Mouse (Mus musculus) liver (tissue): Measurements from ENCODE around the gene Mast1.

Experiments
- DNase-seq: peaks from one replicate; pipeline ENCODE4 v3.0.0-alpha.2; 2020; ENCODE audit warnings: mixed read lengths

Gene Mast1

DNA sequence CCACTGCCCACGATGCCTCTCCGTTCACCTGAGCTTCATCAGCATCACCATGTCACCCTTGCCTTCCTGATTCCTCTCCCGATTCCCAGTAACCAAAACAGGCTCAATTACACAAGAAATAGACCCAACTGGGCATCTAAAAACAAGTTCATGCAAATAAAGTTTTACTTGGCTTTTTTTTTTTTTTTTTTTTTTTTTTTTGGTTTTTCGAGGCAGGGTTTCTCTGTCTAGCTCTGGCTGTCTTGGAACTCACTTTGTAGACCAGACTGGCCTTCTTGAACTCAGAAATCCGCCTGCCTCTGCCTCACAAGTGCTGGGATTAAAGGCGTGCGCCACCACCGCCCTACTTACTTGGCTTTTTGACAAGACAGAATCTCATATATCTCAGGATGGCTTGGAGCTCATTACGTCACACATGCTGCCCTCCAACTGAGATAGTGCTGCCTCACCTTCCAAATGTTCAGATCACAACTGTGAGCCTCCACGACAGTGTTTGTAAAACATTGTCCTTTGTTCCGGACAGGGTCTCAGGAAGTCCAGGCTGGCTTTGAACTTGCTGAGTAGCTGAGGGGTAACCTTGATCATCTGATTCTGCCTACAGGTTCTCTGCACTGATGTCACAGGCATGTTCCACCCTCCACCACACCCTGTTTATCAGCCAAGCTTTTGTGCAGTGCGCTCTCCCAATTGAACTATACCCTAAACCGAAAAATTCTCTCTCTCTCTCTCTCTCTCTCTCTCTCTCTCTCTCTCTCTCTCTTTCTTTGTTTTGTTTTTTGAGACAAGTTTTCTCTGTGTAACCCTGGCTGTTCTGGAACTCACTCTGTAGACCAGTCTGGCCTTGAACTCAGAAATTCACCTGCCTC is 694 bp upstream of the Mast1 start:
- no peak for DNase-seq

DNA sequence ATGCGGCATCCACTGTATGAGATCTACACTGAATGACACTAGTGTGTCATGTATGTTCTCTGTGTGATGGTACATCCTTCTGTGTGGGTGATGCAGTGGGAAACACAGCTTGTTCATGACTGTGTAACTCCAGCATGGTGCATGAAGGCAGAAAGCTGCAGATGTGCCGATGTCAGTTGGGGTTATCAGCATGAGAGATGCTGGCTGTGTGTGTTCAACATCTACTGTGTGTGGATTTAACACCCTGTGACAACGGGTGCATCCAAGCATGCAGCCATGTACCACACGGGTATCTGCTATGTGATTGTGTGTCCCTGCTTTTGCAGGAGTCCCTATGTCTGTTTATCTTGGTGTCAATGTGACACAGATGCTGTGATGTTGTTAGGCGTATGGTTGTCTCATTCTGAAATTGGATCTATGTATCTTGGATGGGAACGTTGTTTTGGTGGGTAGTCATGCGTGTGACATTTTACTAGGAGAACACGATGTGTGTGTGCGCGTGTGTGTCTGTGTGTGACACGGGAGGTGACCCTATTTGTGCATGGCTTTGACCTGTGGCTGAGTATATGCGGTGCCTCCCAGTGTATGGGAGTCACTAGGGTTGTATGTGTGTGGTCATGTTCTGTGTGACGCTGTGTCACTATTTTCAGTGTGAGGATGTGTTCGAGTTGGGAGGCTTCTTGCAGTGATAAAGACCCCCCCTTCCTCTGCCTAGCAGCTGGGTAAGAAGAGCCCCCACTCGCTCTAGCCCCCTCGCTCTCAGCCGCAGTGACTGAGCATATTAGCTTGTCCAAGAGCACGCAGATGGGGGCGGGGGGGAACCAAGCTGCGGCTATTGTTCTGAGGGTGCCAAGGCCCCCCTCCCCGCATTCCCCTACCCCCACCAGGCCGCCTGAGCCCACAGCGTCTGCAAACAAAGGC is 858 bp downstream of the Mast1 start:
- DNase-seq, result no peak

DNA sequence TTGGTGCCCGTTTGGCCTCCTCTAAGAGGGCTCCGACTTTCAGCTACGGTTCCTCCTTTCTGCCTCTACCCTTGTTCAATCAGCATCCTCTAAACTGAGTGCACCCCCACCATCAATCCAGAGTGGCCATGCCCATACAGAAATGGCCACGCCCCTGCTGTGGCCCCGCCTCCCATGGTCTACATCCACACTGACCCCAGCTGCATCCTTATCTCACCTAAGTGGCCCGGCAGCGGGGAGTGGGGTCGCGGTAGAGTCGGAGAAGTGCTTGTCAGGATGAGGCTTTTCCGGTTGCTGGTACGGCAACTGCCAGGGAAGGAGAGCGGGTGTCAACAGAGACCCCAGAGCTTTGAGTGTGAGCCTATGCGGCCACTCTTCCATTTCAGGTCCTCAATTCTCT is 1.7 kb downstream of the Mast1 start:
- no peak for DNase-seq

DNA sequence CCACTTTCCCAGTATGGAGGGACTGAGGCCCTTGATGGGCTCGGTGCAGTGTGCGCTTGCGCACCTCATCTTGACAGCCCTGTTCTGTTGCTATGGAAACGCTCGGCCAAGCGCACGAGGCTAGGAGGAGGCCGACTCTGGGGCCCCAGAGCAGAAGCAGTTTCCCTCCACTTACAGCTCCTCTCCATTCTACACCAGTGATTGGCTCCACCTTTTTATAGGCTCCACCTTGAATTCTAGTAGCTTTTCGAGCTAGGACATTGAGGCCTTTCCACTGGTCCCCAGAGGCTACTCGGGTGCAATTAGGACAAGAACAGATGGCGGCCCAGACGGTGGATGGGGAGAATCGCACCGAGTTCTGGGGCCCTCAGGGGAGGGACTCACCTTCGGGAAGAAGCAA is 2.3 kb downstream of the Mast1 start:
- DNase-seq, result no peak

DNA sequence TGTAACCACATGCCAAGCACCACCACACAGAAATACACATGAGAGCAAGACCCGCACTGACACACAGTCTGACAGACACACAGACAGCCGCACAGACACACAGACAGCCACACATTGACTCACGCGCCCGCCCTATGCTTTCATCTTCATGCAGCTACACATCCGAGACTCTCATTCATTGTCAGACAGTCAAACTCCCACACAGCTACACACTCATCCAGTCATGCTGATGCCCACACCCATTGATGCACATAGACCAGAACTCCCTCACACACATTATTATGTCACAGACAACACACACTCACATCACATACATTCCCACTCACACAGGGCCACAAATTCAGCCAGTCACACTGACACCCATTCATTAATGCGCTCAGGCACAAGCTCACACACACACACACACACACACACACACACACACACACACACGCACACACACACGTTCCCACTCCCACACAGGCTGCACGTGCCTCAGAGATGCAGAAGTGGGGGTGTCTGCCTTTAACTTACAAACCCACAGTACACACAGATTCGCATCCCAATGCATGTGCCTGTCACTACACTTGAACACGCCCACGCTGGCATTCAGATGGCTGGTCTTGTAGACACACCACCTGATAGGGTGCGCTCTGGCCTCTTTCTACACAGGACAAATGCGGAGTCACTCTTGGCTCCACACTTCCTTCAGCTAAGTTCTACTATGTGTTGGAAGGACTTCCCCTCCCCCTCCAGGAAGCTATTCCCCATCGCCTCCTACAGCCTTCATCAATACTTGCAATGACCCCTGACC is 3.2 kb downstream of the Mast1 start:
- DNase-seq, result no peak

GRCm38 (mm10) chr8:84930582-84930981 is 6.6 kb downstream of the Mast1 start:
- DNase-seq, result no peak

DNA sequence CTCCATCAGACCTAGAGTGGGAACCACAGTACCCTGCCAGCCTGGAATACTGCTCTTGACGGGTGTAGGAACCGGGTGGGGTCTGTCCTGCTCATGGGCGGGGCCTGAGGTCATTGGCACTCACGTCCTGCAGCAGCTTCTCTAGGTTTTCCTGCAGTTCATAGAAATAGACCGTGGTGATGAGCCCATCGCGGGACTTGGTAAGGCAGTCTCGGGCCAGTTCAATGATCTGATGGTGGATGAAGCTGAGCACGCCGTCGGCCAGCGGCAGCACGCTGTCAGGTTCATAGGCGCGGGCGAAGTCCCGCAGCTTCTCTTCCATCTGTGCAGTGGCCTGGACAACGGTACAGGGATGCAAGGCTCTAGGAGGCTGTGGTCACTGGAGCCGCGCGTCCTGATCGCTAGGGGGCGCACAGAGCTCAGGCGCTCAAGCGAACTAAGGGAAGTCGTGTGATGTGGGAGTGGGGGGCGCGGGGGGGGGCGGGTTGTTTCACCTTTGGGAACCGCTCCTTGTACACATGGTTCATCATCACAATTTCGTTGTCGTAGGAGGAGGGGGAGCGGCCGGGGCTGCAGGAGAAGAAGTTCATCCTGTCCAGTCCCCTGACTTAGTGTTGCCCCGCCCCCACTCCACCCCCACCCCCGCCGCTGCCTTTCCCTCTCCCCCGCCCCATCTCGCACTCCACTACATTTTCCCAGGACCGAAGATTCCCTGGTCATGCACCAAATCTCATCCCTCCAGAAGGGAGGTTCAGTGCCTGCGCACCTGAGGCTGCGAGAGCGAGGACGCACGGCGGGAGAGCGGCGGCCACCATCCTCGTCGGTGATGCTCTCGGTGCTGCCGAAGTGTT is 8.5 kb downstream of the Mast1 start:
- peak; percentile 79 for DNase-seq

DNA sequence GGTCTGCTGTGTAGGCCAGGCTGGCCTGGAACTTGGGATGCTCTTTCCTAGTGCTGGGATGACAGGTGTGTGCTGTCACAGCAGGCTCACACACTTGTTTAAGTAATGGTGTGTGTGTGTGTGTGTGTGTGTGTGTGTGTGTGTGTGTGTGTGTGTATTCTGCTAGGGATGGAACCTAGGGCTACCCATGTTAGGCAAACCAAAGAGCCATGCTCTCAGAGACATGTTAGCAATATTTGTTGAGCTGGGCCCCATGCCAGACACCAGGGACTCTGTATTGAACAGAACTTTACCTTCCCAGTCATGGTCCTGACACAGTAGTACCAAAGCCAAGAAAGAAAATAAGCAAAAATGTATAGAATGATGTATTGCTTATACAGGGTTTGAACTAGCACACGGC is 9.6 kb downstream of the Mast1 start:
- no peak for DNase-seq

DNA sequence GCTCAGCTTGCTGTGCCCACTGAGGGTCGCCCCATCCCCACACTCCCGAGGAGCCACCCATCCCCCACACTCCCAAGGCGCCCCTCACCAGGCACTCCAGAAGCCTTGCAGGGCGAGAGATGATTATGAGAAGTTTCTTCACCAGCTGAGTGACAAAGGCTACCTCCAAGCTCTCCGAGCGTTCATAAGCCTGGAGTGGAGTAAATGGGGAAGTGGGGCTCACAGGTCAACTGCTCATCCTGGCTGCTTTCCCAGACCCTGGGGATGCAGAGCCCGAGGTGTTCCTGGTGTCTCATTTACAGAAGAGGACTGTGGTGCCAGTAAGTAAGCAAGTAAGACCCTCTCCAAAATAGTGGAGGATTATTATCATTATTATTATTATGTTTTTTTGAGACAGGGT is 11.6 kb downstream of the Mast1 start:
- DNase-seq, result no peak

DNA sequence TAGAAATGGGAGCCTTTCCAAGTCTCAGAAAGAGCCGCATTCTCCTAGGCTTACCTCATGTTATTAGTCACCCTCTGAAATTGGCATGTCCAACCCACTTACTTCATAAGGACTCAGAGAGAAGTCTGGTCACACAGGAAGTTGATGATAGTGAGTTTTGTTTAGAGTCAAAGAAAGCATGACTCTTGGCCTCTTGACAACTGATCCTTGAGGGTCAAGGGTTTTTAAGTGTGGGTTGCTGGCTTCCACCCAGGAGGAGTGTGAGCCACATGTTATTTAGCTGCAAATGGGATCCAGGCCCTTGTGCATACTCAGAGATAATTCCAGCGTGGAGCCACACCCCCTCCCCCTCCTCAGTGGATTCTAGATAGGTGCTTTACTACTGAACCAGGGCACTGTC is 15.6 kb downstream of the Mast1 start:
- no peak for DNase-seq

- no peak for DNase-seq
Measured at GRCm38 (mm10) chr8:84918646-84919045, 18.5 kb downstream of the Mast1 start.

GRCm38 (mm10) chr8:84917781-84918180 is 19.4 kb downstream of the Mast1 start:
- DNase-seq, result no peak

GRCm38 (mm10) chr8:84915269-84915668 is 21.9 kb downstream of the Mast1 start:
- DNase-seq, result no peak

- DNase-seq, result peak; percentile 80
Measured at GRCm38 (mm10) chr8:84913960-84914359, 23.2 kb downstream of the Mast1 start.

DNA sequence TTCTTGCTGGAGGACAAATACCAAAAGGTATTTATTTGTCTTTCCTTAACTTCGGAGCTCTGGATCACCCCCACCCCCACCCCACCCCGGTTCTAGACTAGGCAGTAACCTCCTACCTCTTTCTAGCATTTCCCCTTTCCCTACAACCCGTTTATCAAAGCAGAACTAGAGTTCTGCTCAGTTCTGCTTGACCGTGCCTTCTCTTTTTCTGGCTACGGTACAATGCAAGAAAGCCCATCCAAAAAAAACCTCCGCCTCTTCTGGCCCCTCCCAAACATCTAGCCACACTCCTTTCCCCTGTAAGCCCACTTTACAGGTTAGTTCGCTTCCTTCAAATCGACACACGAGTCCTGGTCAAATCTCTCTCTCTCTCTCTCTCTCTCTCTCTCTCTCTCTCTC is 23.7 kb downstream of the Mast1 start:
- no peak for DNase-seq

GRCm38 (mm10) chr8:84912895-84913501 is 24.2 kb downstream of the Mast1 start:
- DNase-seq, result peak; percentile 91

DNA sequence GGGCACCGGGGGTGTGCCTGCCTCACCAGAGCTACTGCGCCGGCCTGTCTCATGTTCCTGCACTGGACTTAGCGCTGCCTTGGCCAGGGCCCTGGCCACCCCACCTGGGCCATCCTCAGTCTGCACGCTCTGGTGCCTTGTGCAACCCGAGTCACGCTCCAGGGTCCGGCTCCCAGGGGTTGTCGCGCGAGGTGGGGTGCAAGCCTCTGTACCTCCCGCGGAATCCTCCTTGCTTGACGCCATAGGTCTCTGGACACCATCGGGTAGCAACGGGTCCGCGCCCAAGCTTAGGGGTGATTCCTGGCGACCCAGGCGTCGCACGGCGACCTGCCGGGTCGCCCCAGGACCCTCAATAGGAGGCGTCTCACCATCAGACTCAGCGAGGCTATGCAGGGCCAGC is 24.8 kb downstream of the Mast1 start:
- no peak for DNase-seq

- DNase-seq, result no peak
Measured at GRCm38 (mm10) chr8:84911854-84912253, 25.3 kb downstream of the Mast1 start.

- DNase-seq, result no peak
Measured at GRCm38 (mm10) chr8:84910551-84910950, 26.6 kb downstream of the Mast1 start.

- DNase-seq, result peak; percentile 56
Measured at GRCm38 (mm10) chr8:84909949-84910348, 27.2 kb downstream of the Mast1 start.

DNA sequence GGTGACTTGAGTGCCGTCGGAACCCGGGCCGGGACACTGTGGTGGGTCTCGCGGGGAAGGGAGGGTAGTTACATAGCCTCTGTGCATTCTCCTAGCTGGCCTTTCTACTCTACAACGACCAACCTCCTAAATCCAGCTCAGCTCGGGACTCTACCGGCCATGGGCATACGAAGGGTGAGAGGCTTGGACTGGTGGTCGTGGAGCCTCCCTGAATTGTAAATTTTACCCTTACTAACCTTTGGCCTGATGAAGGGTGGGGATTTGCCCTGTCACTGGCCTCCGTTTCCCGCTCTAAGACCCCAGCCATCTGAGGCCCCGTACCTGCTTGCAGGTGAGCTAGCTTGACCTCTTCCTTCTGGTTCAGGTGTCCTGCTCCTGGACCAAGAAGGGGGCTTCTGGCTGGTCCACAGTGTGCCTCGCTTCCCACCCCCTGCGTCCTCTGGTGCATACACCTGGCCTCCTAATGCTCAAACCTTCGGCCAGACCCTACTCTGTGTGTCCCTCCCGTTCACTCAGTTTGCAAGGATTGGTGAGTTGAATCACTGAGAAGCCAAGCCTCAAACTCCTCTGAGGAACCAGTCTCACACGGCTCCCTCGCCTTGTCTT is 27.9 kb downstream of the Mast1 start:
- DNase-seq, result no peak
